Mouse (Mus musculus): ENCODE results near the gene Slc1a1. TPM values are rescaled to one million over a fixed set of nuclear protein-coding genes. Genes with fewer than 3 reads are reported as not detected.

Gene Slc1a1
- polyA plus RNA-seq, 1 experiment from 2014 or later, result 0.56 TPM

- ATAC-seq (ENCODE audit: insufficient read depth, low FRiP score), result no peak
- H3K9ac ChIP-seq (ENCODE audit: low read length), result no peak overlapping the region
- H3K4me2 ChIP-seq (ENCODE audit: low read depth, low read length), result no peak overlapping the region
- H3K27ac ChIP-seq (ENCODE audit: low read length), result no peak overlapping the region
- no peaks in the 10 kb centered on the region for H3K9me3 ChIP-seq (replicated peaks; ENCODE audit: control insufficient read depth, low read length)
- H3K27me3 ChIP-seq (ENCODE audit: control insufficient read depth, insufficient read depth, low read length), result no peaks in the 10 kb centered on the region
- 83% methylated on average over 6 of the region's 6 CpGs for WGBS
- no peaks in the 10 kb centered on the region for H3K4me1 ChIP-seq (ENCODE audit: control insufficient read depth, insufficient read depth, low read length)
- H3K4me3 ChIP-seq (replicated peaks; ENCODE audit: low read length), result no peak overlapping the region
- no peaks in the 10 kb centered on the region for H3K36me3 ChIP-seq (ENCODE audit: control insufficient read depth, insufficient read depth, low read length)
Measured at GRCm38 (mm10) chr19:28869251-28869855, 34.5 kb downstream of the Slc1a1 start.

- Histone ChIP-seq H3K9me3 (replicated peaks; ENCODE audit: control insufficient read depth, low read length) (no peaks in the 10 kb centered on the region), H3K4me1 (ENCODE audit: control insufficient read depth, insufficient read depth, low read length) (no peaks in the 10 kb centered on the region), H3K27me3 (ENCODE audit: control insufficient read depth, insufficient read depth, low read length) (no peaks in the 10 kb centered on the region), H3K9ac (ENCODE audit: low read length) (no peak overlapping the region), H3K36me3 (ENCODE audit: control insufficient read depth, insufficient read depth, low read length) (no peaks in the 10 kb centered on the region), H3K27ac (ENCODE audit: low read length) (no peak overlapping the region), H3K4me3 (replicated peaks; ENCODE audit: low read length) (no peak overlapping the region), H3K4me2 (ENCODE audit: low read depth, low read length) (no peak overlapping the region)
- 85% methylated on average over 2 of the region's 2 CpGs for WGBS
- ATAC-seq (ENCODE audit: insufficient read depth, low FRiP score), result no peak
Measured at GRCm38 (mm10) chr19:28870351-28870750, 35.5 kb downstream of the Slc1a1 start.

- no peaks in the 10 kb centered on the region for H3K9me3 ChIP-seq (replicated peaks; ENCODE audit: control insufficient read depth, low read length)
- no peak overlapping the region for H3K4me2 ChIP-seq (ENCODE audit: low read depth, low read length)
- H3K27me3 ChIP-seq (ENCODE audit: control insufficient read depth, insufficient read depth, low read length), result no peaks in the 10 kb centered on the region
- H3K4me1 ChIP-seq (ENCODE audit: control insufficient read depth, insufficient read depth, low read length), result no peaks in the 10 kb centered on the region
- no peak overlapping the region for H3K9ac ChIP-seq (ENCODE audit: low read length)
- no peaks in the 10 kb centered on the region for H3K36me3 ChIP-seq (ENCODE audit: control insufficient read depth, insufficient read depth, low read length)
- H3K27ac ChIP-seq (ENCODE audit: low read length), result no peak overlapping the region
- no peak for ATAC-seq (ENCODE audit: insufficient read depth, low FRiP score)
- WGBS, result 91% methylated on average over 2 of the region's 2 CpGs
- no peak overlapping the region for H3K4me3 ChIP-seq (replicated peaks; ENCODE audit: low read length)
Measured at GRCm38 (mm10) chr19:28879476-28879875, 44.6 kb downstream of the Slc1a1 start.

GRCm38 (mm10) chr19:28883126-28883525, 48.3 kb downstream of the Slc1a1 start:
- Histone ChIP-seq H3K27me3 (ENCODE audit: control insufficient read depth, insufficient read depth, low read length) (no peaks in the 10 kb centered on the region), H3K9ac (ENCODE audit: low read length) (no peak overlapping the region), H3K4me3 (replicated peaks; ENCODE audit: low read length) (no peak overlapping the region), H3K4me1 (ENCODE audit: control insufficient read depth, insufficient read depth, low read length) (no peaks in the 10 kb centered on the region), H3K9me3 (replicated peaks; ENCODE audit: control insufficient read depth, low read length) (no peaks in the 10 kb centered on the region), H3K36me3 (ENCODE audit: control insufficient read depth, insufficient read depth, low read length) (no peaks in the 10 kb centered on the region), H3K27ac (ENCODE audit: low read length) (no peak overlapping the region), H3K4me2 (ENCODE audit: low read depth, low read length) (no peak overlapping the region)
- ATAC-seq (ENCODE audit: insufficient read depth, low FRiP score), result no peak
- WGBS, result 64% methylated on average over 1 of the region's 1 CpGs

DNA sequence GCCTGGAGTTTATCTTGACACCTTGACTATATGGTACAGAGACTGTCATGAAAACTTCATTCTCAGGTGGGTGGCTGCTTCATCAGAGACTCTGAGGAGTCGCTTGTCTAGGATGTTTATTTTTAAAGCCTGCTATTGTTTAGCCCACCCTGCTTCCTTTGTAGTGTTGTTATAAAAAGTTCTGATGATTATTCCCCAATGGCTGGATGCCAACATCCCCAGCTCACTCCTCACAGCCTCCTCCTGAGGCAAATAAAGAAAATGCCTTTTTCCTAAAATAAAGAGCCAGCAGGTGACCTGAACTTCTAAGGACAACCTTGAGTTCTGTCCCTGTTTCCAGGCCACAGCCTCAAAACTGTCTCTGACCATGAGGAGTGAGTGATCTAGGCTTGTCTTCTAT, 53.6 kb downstream of the Slc1a1 start:
- Histone ChIP-seq H3K4me2 (ENCODE audit: low read depth, low read length) (no peak overlapping the region), H3K27me3 (ENCODE audit: control insufficient read depth, insufficient read depth, low read length) (no peaks in the 10 kb centered on the region), H3K9ac (ENCODE audit: low read length) (no peak overlapping the region), H3K4me3 (replicated peaks; ENCODE audit: low read length) (no peak overlapping the region), H3K4me1 (ENCODE audit: control insufficient read depth, insufficient read depth, low read length) (no peaks in the 10 kb centered on the region), H3K27ac (ENCODE audit: low read length) (no peak overlapping the region), H3K9me3 (replicated peaks; ENCODE audit: control insufficient read depth, low read length) (no peaks in the 10 kb centered on the region), H3K36me3 (ENCODE audit: control insufficient read depth, insufficient read depth, low read length) (no peaks in the 10 kb centered on the region)
- WGBS, result 21% methylated on average over 1 of the region's 1 CpGs
- ATAC-seq (ENCODE audit: insufficient read depth, low FRiP score), result no peak

GRCm38 (mm10) chr19:28889251-28889650, 54.4 kb downstream of the Slc1a1 start:
- no peaks in the 10 kb centered on the region for H3K36me3 ChIP-seq (ENCODE audit: control insufficient read depth, insufficient read depth, low read length)
- no peak overlapping the region for H3K27ac ChIP-seq (ENCODE audit: low read length)
- H3K9me3 ChIP-seq (replicated peaks; ENCODE audit: control insufficient read depth, low read length), result no peaks in the 10 kb centered on the region
- no peaks in the 10 kb centered on the region for H3K27me3 ChIP-seq (ENCODE audit: control insufficient read depth, insufficient read depth, low read length)
- no peak for ATAC-seq (ENCODE audit: insufficient read depth, low FRiP score)
- H3K4me2 ChIP-seq (ENCODE audit: low read depth, low read length), result no peak overlapping the region
- no peaks in the 10 kb centered on the region for H3K4me1 ChIP-seq (ENCODE audit: control insufficient read depth, insufficient read depth, low read length)
- H3K9ac ChIP-seq (ENCODE audit: low read length), result no peak overlapping the region
- WGBS, result 48% methylated on average over 3 of the region's 3 CpGs
- H3K4me3 ChIP-seq (replicated peaks; ENCODE audit: low read length), result no peak overlapping the region

- H3K36me3 ChIP-seq (ENCODE audit: control insufficient read depth, insufficient read depth, low read length), result no peaks in the 10 kb centered on the region
- ATAC-seq (ENCODE audit: insufficient read depth, low FRiP score), result no peak
- 75% methylated on average over 5 of the region's 5 CpGs for WGBS
Measured at GRCm38 (mm10) chr19:28891238-28891637, 56.4 kb downstream of the Slc1a1 start.

GRCm38 (mm10) chr19:28891864-28892263, 57.0 kb downstream of the Slc1a1 start:
- Histone ChIP-seq H3K4me2 (ENCODE audit: low read depth, low read length) (no peak overlapping the region), H3K36me3 (ENCODE audit: control insufficient read depth, insufficient read depth, low read length) (no peaks in the 10 kb centered on the region), H3K4me1 (ENCODE audit: control insufficient read depth, insufficient read depth, low read length) (no peaks in the 10 kb centered on the region), H3K27me3 (ENCODE audit: control insufficient read depth, insufficient read depth, low read length) (no peaks in the 10 kb centered on the region), H3K9me3 (replicated peaks; ENCODE audit: control insufficient read depth, low read length) (no peaks in the 10 kb centered on the region), H3K4me3 (replicated peaks; ENCODE audit: low read length) (no peak overlapping the region), H3K9ac (ENCODE audit: low read length) (no peak overlapping the region), H3K27ac (ENCODE audit: low read length) (no peak overlapping the region)
- WGBS, result 88% methylated on average over 1 of the region's 1 CpGs
- ATAC-seq (ENCODE audit: insufficient read depth, low FRiP score), result no peak

More at GRCm38 (mm10) chr19:28891238-28891637, 56.4 kb downstream of the Slc1a1 start:
- H3K9ac ChIP-seq (ENCODE audit: low read length), result no peak overlapping the region
- H3K27me3 ChIP-seq (ENCODE audit: control insufficient read depth, insufficient read depth, low read length), result no peaks in the 10 kb centered on the region
- no peaks in the 10 kb centered on the region for H3K4me1 ChIP-seq (ENCODE audit: control insufficient read depth, insufficient read depth, low read length)
- no peaks in the 10 kb centered on the region for H3K9me3 ChIP-seq (replicated peaks; ENCODE audit: control insufficient read depth, low read length)
- H3K4me2 ChIP-seq (ENCODE audit: low read depth, low read length), result no peak overlapping the region
- H3K27ac ChIP-seq (ENCODE audit: low read length), result no peak overlapping the region
- no peak overlapping the region for H3K4me3 ChIP-seq (replicated peaks; ENCODE audit: low read length)

GRCm38 (mm10) chr19:28896639-28897038, 61.8 kb downstream of the Slc1a1 start:
- Histone ChIP-seq H3K4me2 (ENCODE audit: low read depth, low read length) (no peak overlapping the region), H3K27me3 (ENCODE audit: control insufficient read depth, insufficient read depth, low read length) (no peaks in the 10 kb centered on the region), H3K4me3 (replicated peaks; ENCODE audit: low read length) (no peak overlapping the region), H3K9ac (ENCODE audit: low read length) (no peak overlapping the region), H3K27ac (ENCODE audit: low read length) (no peak overlapping the region), H3K9me3 (replicated peaks; ENCODE audit: control insufficient read depth, low read length) (no peaks in the 10 kb centered on the region), H3K36me3 (ENCODE audit: control insufficient read depth, insufficient read depth, low read length) (no peaks in the 10 kb centered on the region), H3K4me1 (ENCODE audit: control insufficient read depth, insufficient read depth, low read length) (no peaks in the 10 kb centered on the region)
- 80% methylated on average over 1 of the region's 1 CpGs for WGBS
- no peak for ATAC-seq (ENCODE audit: insufficient read depth, low FRiP score)
